8 mouse cellular contexts compared by ENCODE assay signal in the genomic region with DNA sequence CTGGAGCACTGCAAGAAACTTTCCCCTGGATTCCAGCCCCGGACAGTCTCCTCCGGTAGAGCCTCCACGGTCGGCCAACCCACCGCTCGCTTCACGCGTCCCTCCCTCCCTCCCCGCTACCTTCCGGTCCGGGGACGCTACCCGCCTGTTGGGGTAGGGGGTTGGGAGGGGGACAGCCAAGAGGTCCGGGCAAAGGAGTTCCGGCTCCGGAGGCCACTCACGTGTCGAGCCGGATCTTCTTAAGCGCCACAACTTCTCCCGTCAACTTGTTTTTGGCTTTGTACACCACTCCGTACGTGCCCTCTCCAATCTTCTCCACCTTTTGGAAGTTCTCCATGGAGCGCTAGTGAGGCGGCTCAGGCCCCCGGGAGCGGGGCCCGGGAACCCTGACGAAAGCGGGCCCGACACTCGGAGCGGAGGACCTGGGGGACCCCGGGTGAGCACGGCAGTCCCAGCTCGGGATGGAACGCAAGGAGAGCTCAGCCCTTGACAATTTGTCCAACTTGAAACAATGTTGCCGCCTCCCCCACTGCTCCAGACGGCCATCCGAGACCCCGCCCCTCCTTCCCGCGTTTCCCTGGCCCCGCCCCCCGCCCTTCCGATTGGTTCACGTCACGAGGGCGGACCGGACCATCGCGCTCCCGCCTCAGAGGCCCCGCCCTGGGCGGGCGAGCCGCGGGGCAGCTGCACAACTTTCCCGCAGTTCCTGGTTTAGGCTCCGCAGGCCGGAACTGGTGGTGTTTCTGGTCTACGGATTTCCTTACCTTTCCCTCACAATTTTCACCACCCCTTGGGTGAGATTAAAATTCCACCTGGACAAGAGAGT. TPM values are rescaled to one million over a fixed set of nuclear protein-coding genes. Genes with fewer than 3 reads are reported as not detected.
A peak's percentile ranks its signal among the peaks of the same experiment; 100 is the strongest.
DNase-seq lines count a peak whose midpoint lies in the region; ATAC-seq lines count a peak whose summit lies in the region.

A gene (minus strand): TSS at position 541 of the 826 bp plus-strand sequence.

- peak within 1 kb of the TSS; percentile 74 for H3K4me2 ChIP-seq in hindbrain, embryonic 12.5 days (replicated peaks)

- no peaks in the 10 kb centered on the region for H3K9me3 ChIP-seq in hindbrain, embryonic 12.5 days (replicated peaks)

- H3K4me1 ChIP-seq in hindbrain, embryonic 12.5 days = peaks cover 12% of the 10 kb centered on the region

- H3K4me3 ChIP-seq in hindbrain, embryonic 12.5 days = peak within 1 kb of the TSS; percentile 80

- peak; percentile 94 for ATAC-seq in hindbrain, embryonic 12.5 days (ENCODE audit: low FRiP score)

- peaks cover 14% of the 10 kb centered on the region for H3K36me3 ChIP-seq in hindbrain, embryonic 12.5 days

- WGBS in hindbrain, embryonic 12.5 days = 1% methylated on average over 61 of the region's 62 CpGs

- H3K27me3 ChIP-seq in hindbrain, embryonic 12.5 days = 0 out of 2 replicates have a peak, but pooled peaks cover 2% of the 10 kb centered on the region

- DNase-seq in Muller cell, postnatal 12 days (ENCODE audit: inconsistent ontology term) = peak; percentile 96
- DNase-seq in cerebellum, adult 9-11 months = peak; percentile 84
- DNase-seq in frontal cortex, postnatal 10 days (ENCODE audit: low spot score in 2 of 2) = peak; percentile 68 to 87
- peak; percentile 74 to 87 for DNase-seq in layer of hippocampus, postnatal 14 days (ENCODE audit: low spot score in 2 of 2)
- peak; percentile 94 for DNase-seq in lung, postnatal 25 days (ENCODE audit: low spot score)
- peak; percentile 94 for DNase-seq in retina, embryonic 14.5 days (ENCODE audit: low spot score)
- DNase-seq in thymus, postnatal 4 days = peak; percentile 96

- H3K9ac ChIP-seq in hindbrain, embryonic 12.5 days = peak within 1 kb of the TSS; percentile 65

- H3K27ac ChIP-seq in hindbrain, embryonic 12.5 days = peak within 1 kb of the TSS; percentile 82

RNA-seq across cellular contexts. Expression of the gene that starts here (rescaled TPM):
- 74.5 and 75.3 TPM in 2 replicates for polyA plus RNA-seq in hindbrain, embryonic 12.5 days (2016; fragmentation: Nextera tagmentation; extraction: Ambion mirVana)
- total RNA-seq in layer of hippocampus, postnatal 14 days (2021) = 1 to 10 TPM; 6.1 to 9.3 TPM

Comparison
In these comparisons a context has a peak if more than half of its experiments do, and no peak if none do; other contexts are left out.
1. Peak in every context shown above with its lines: DNase-seq, ATAC-seq, H3K4me3 ChIP-seq and H3K27ac ChIP-seq.